8 mouse cellular contexts compared by ENCODE assay signal in the genomic region with DNA sequence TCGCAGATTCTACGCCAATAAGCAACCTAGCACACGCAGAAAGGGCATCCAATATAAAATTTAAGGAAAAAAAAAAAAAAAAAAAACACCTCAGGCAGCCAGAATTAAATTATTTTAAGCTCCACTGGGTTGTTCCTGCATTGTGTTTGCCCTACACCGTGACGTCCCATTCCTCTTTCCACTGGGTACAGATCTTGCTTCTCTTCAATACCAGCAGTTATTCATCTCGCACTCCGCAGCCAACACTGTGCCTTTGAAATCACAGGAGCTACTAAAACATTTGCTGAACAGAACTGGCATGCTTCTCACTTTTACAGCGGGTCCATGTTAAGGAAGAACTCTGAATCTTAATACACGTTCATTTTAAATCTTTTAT. TPM values are rescaled to one million over a fixed set of nuclear protein-coding genes. Genes with fewer than 3 reads are reported as not detected.
DNase-seq lines count a peak whose midpoint lies in the region; ATAC-seq and TF ChIP-seq lines count a peak whose summit lies in the region.

No protein-coding gene starts in this region.

- ATAC-seq in heart, embryonic 15.5 days (replicated peaks; ENCODE audit: insufficient number of reproducible peaks, insufficient read depth, low FRiP score, low read depth) = no peak
- ATAC-seq in limb, embryonic 12.5 days (ENCODE audit: insufficient number of reproducible peaks, insufficient read depth, low FRiP score, low TSS enrichment, low read depth) = no peak

- peak overlapping the region; percentile 86 for H3K4me3 ChIP-seq in cerebellum, adult 2 months (replicated peaks; ENCODE audit: insufficient read depth, low read depth, low read length)
- peak overlapping the region; percentile 87 for H3K4me3 ChIP-seq in heart, embryonic 15.5 days
- peak overlapping the region; percentile 69 for H3K4me3 ChIP-seq in limb, embryonic 12.5 days (replicated peaks)

- H3K4me2 ChIP-seq in heart, embryonic 15.5 days = peak overlapping the region; percentile 73
- H3K4me2 ChIP-seq in limb, embryonic 12.5 days = peak overlapping the region; percentile 72

- H3K36me3 ChIP-seq in heart, embryonic 15.5 days = no peaks in the 10 kb centered on the region
- peaks cover 1% of the 10 kb centered on the region for H3K36me3 ChIP-seq in limb, embryonic 12.5 days

- peak; percentile 62 for DNase-seq in layer of hippocampus, adult 11-12 months (ENCODE audit: low spot score)
- DNase-seq in layer of hippocampus, postnatal 25 days (ENCODE audit: extremely low spot score in 1 of 2, low spot score in 1 of 2) = no peak
- peak; percentile 65 to 75 for DNase-seq in cerebellum, adult 2 months
- peak; percentile 69 to 78 for DNase-seq in right cerebral cortex, postnatal 10 days (ENCODE audit: low spot score in 2 of 2)
- no peak for DNase-seq in urinary bladder, postnatal 36 days (ENCODE audit: low spot score in 2 of 2)
- no peak for DNase-seq in lung, postnatal 36 days

- no peaks in the 10 kb centered on the region for H3K27me3 ChIP-seq in cerebellum, adult 2 months (ENCODE audit: control insufficient read depth, insufficient read depth, low read length)
- H3K27me3 ChIP-seq in heart, embryonic 15.5 days = no peaks in the 10 kb centered on the region
- H3K27me3 ChIP-seq in limb, embryonic 12.5 days = no peaks in the 10 kb centered on the region

- peaks cover 3% of the 10 kb centered on the region; the same call in 1 of the 2 replicates for H3K4me1 ChIP-seq in cerebellum, adult 2 months (ENCODE audit: control insufficient read depth, insufficient read depth, low read length)
- H3K4me1 ChIP-seq in heart, embryonic 15.5 days (replicated peaks) = peaks cover 11% of the 10 kb centered on the region
- H3K4me1 ChIP-seq in limb, embryonic 12.5 days (replicated peaks) = peaks cover 8% of the 10 kb centered on the region

- 1% methylated on average over 9 of the region's 9 CpGs for WGBS in cerebellum, adult 2 months
- WGBS in heart, embryonic 15.5 days = 20% methylated on average over 9 of the region's 9 CpGs
- WGBS in limb, embryonic 12.5 days = 18% methylated on average over 9 of the region's 9 CpGs

- peak; percentile 33; the same call in 1 of the 2 replicates for TF ChIP-seq POLR2A in cerebellum, adult 2 months (IDR thresholded peaks at IDR 0.05; ENCODE audit: borderline replicate concordance, insufficient read depth, low read length)

- no peaks in the 10 kb centered on the region for H3K9me3 ChIP-seq in heart, embryonic 15.5 days (replicated peaks)
- peaks cover 7% of the 10 kb centered on the region for H3K9me3 ChIP-seq in limb, embryonic 12.5 days

- no peak for TF ChIP-seq CTCF in cerebellum, adult 2 months (IDR thresholded peaks at IDR 0.05; ENCODE audit: borderline replicate concordance, insufficient read depth, low read depth, low read length)

- H3K9ac ChIP-seq in heart, embryonic 15.5 days = peak overlapping the region; percentile 82
- H3K9ac ChIP-seq in limb, embryonic 12.5 days (replicated peaks) = peak overlapping the region; percentile 72

- H3K27ac ChIP-seq in cerebellum, adult 2 months (ENCODE audit: insufficient read depth, low read length) = peak overlapping the region; percentile 85
- H3K27ac ChIP-seq in heart, embryonic 15.5 days = peak overlapping the region; percentile 88
- peak overlapping the region; percentile 84 for H3K27ac ChIP-seq in limb, embryonic 12.5 days

RNA-seq across cellular contexts. Expression of gene Fra10ac1, which starts 0.7 kb away (rescaled TPM):
- total RNA-seq in layer of hippocampus, postnatal 25 days (2021) = 10 to 100 TPM; 16.3 to 22.6 TPM
- 28.3 and 28.9 TPM in 2 replicates for polyA plus RNA-seq in cerebellum, adult 2 months (2012; rRNA removed)
- polyA plus RNA-seq in heart, embryonic 15.5 days (2015; fragmentation: Nextera tagmentation; extraction: Ambion mirVana) = 26.3 and 26.7 TPM in 2 replicates
- 46.3 and 48.3 TPM in 2 replicates for polyA plus RNA-seq in limb, embryonic 12.5 days (2016; fragmentation: Nextera tagmentation; extraction: Ambion mirVana)

RNA-seq across cellular contexts. Expression of gene Lgi1, which starts 39.7 kb away (rescaled TPM):
- total RNA-seq in layer of hippocampus, postnatal 25 days (2021) = 100 to 1,000 TPM; 181 to 207 TPM
- polyA plus RNA-seq in cerebellum, adult 2 months (2012; rRNA removed) = 54.0 and 58.8 TPM in 2 replicates
- polyA plus RNA-seq in heart, embryonic 15.5 days (2015; fragmentation: Nextera tagmentation; extraction: Ambion mirVana) = 0.29 and 0.55 TPM in 2 replicates
- 0.74 and 1.2 TPM in 2 replicates for polyA plus RNA-seq in limb, embryonic 12.5 days (2016; fragmentation: Nextera tagmentation; extraction: Ambion mirVana)

Comparison
In these comparisons a context has a peak if more than half of its experiments do, and no peak if none do; other contexts are left out.
1. DNase-seq: peak in layer of hippocampus, adult 11-12 months (single experiment), cerebellum, adult 2 months (2 of 2) and right cerebral cortex, postnatal 10 days (2 of 2); none in layer of hippocampus, postnatal 25 days (0 of 2), urinary bladder, postnatal 36 days (0 of 2) and lung, postnatal 36 days (single experiment).
2. RNA of gene Lgi1, which starts 39.7 kb away (polyA plus RNA-seq): 54.0 to 58.8 TPM in cerebellum, adult 2 months; 0.74 to 1.2 TPM in limb, embryonic 12.5 days and 0.29 to 0.55 TPM in heart, embryonic 15.5 days; every median in the first group is over 10 times any median in the second.
3. Peak in every context shown above with its lines, with median percentiles within 50 percentile points of each other: H3K27ac ChIP-seq and H3K4me3 ChIP-seq.